Mouse (Mus musculus) myocyte (in vitro differentiated cells): ENCODE data around the gene Cdk17.

Experiments used
- CEBPB ChIP-seq: IDR thresholded peaks from 2 replicates; pipeline ENCODE4 v1.6.1; 2011; ENCODE audit warnings: mild to moderate bottlenecking, moderate library complexity; ENCODE audit not compliant: poor library complexity, insufficient read depth, severe bottlenecking
- E2F4 ChIP-seq: IDR thresholded peaks from one replicate; pipeline ENCODE4 v1.6.1; 2011; ENCODE audit warnings: mild to moderate bottlenecking, control low read depth, moderate library complexity; ENCODE audit not compliant: insufficient read depth
- MAX ChIP-seq: IDR thresholded peaks from one replicate; pipeline ENCODE4 v1.6.1; 2011; ENCODE audit warnings: low read depth, mild to moderate bottlenecking, control low read depth
- MYOD1 ChIP-seq, 3 experiments: IDR thresholded peaks; one replicate each; pipeline ENCODE4 v1.6.1; 2011; ENCODE audit warnings: control low read depth in 2 of 3, low read depth in 2 of 3, mild to moderate bottlenecking in 2 of 3, moderate library complexity in 1 of 3; ENCODE audit not compliant: insufficient read length in 2 of 3, control insufficient read depth in 1 of 3
- MYOG ChIP-seq, 3 experiments: IDR thresholded peaks; one replicate each; pipeline ENCODE4 v1.6.1; 2011; ENCODE audit warnings: control low read depth in 2 of 3, low read depth in 2 of 3, mild to moderate bottlenecking in 2 of 3; ENCODE audit not compliant: insufficient read length in 2 of 3, control insufficient read depth in 1 of 3, insufficient read depth in 1 of 3
- POLR2A ChIP-seq: IDR thresholded peaks from one replicate; pipeline ENCODE4 v1.6.1; 2011; ENCODE audit warnings: low read depth, mild to moderate bottlenecking, control low read depth, moderate library complexity; ENCODE audit not compliant: insufficient read length
- POLR2AphosphoS2 ChIP-seq: IDR thresholded peaks from one replicate; pipeline ENCODE4 v1.6.1; 2011; ENCODE audit warnings: low read depth, control low read depth; ENCODE audit not compliant: insufficient read length
- REST ChIP-seq: IDR thresholded peaks from one replicate; pipeline ENCODE4 v1.6.1; 2011; ENCODE audit warnings: mild to moderate bottlenecking, control low read depth, moderate library complexity; ENCODE audit not compliant: insufficient read depth, insufficient read length
- SRF ChIP-seq: IDR thresholded peaks from one replicate; pipeline ENCODE4 v1.6.1; 2011; ENCODE audit warnings: low read depth; ENCODE audit not compliant: control insufficient read depth, insufficient read length
- TCF12 ChIP-seq: IDR thresholded peaks from one replicate; pipeline ENCODE4 v1.6.1; 2011; ENCODE audit warnings: mild to moderate bottlenecking, control low read depth; ENCODE audit not compliant: poor library complexity, insufficient read depth, severe bottlenecking
- TCF3 ChIP-seq: IDR thresholded peaks from one replicate; pipeline ENCODE4 v1.6.1; 2011; ENCODE audit warnings: low read depth, control low read depth; ENCODE audit not compliant: insufficient read length

DNA sequence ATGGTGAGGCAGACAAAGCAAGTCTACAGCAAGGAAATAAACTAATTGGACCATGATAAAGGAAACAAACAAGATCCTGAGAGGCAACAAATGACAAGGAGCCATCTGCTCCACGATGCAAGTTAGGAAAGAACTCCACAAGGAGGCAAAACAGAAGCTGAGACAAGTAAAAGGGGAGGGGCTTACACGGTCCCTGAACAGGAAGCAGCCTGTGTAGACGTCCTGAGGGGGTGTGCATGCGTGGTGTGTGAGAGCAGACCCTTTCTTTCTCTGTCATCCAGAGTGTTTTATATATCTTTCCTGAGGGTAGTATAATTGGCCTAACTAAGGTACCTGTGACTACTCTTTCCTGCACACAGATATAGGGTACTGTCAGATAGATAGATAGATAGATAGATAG lies 19.9 kb upstream of the Cdk17 start:
- TF ChIP-seq TCF3 (no peak), POLR2A (no peak), REST (no peak), MAX (no peak), POLR2AphosphoS2 (no peak), E2F4 (no peak), CEBPB (no peak), MYOD1 (IDR thresholded peaks at IDR 0.05; ENCODE audit: control insufficient read depth in 1 of 3, insufficient read length in 2 of 3, low read depth in 2 of 3) (no peak), TCF12 (no peak), SRF (no peak), MYOG (IDR thresholded peaks at IDR 0.05; ENCODE audit: control insufficient read depth in 1 of 3, insufficient read depth in 1 of 3, insufficient read length in 2 of 3, low read depth in 2 of 3) (no peak)
